Mouse (Mus musculus) heart, embryonic 14.5 days (tissue): Measurements from ENCODE around the gene Hoxb2. TPM values are rescaled to one million over a fixed set of nuclear protein-coding genes. Genes with fewer than 3 reads are reported as not detected.
A peak's percentile ranks its signal among the peaks of the same experiment; 100 is the strongest.

Source experiments
- ATAC-seq: fragments of 200-750 bp; cut with Nextera tagmentation; 2 replicates; pipeline ENCODE4 v1.8.0; 2017; ENCODE audit warnings: low read depth, moderate TSS enrichment; ENCODE audit not compliant: insufficient number of reproducible peaks, insufficient read depth, low FRiP score
- H3K27ac ChIP-seq, 2 experiments: fragments of 200-500 bp in 1 of 2; fragments of 300-500 bp in 1 of 2; sonication (generic) in 1 of 2; replicated peaks in 1 of 2; 2 replicates each; pipeline ENCODE4 v1.5.1; 2012 to 2014; ENCODE audit warnings: low read depth in 2 of 2, low read length in 2 of 2, control low read depth in 1 of 2, mild to moderate bottlenecking in 1 of 2, mixed read lengths in 1 of 2; ENCODE audit not compliant: control insufficient read depth in 1 of 2, insufficient read depth in 1 of 2
- H3K27me3 ChIP-seq: fragments of 300-500 bp; sonication (generic); 2 replicates; pipeline ENCODE4 v1.6.1; 2014; ENCODE audit warnings: mild to moderate bottlenecking, low read length, control low read depth; ENCODE audit not compliant: control insufficient read depth, insufficient read depth
- H3K36me3 ChIP-seq: fragments of 300-500 bp; sonication (generic); 2 replicates; pipeline ENCODE4 v1.6.1; 2014; ENCODE audit warnings: mild to moderate bottlenecking, control low read depth, low read length, mixed read lengths; ENCODE audit not compliant: control insufficient read depth, insufficient read depth
- H3K4me1 ChIP-seq, 2 experiments: fragments of 200-500 bp in 1 of 2; fragments of 300-500 bp in 1 of 2; sonication (generic) in 1 of 2; 2 replicates each; pipeline ENCODE4 v1.6.1; 2012 to 2014; ENCODE audit warnings: low read length in 2 of 2, control low read depth in 1 of 2, mixed read lengths in 1 of 2; ENCODE audit not compliant: control insufficient read depth in 2 of 2, insufficient read depth in 2 of 2
- H3K4me2 ChIP-seq: fragments of 300-500 bp; sonication (generic); 2 replicates; pipeline ENCODE4 v1.6.1; 2014; ENCODE audit warnings: mild to moderate bottlenecking, low read length
- H3K4me3 ChIP-seq, 2 experiments: fragments of 200-500 bp in 1 of 2; fragments of 300-500 bp in 1 of 2; sonication (generic) in 1 of 2; 2 replicates each; pipeline ENCODE4 v1.5.1; 2012 to 2014; ENCODE audit warnings: low read length in 2 of 2, mild to moderate bottlenecking in 2 of 2, control low read depth in 1 of 2, low read depth in 1 of 2, moderate library complexity in 1 of 2; ENCODE audit not compliant: control insufficient read depth in 1 of 2, insufficient read depth in 1 of 2
- H3K9ac ChIP-seq: fragments of 300-500 bp; sonication (generic); 2 replicates; pipeline ENCODE4 v1.6.1; 2014; ENCODE audit warnings: mild to moderate bottlenecking, low read length
- H3K9me3 ChIP-seq: fragments of 300-500 bp; sonication (generic); 2 replicates; pipeline ENCODE4 v1.6.1; 2016; ENCODE audit warnings: low read length, control low read depth; ENCODE audit not compliant: control insufficient read depth
- WGBS: fragments of 180-500 bp; shearing (Covaris S2); extraction: QIAGEN DNeasy Blood & Tissue Kit; methylation state at CpG from one replicate; pipeline ENCODE4 v1.1.7; 2014; 5-methylcytosine and 5-hydroxymethylcytosine counted together
- polyA plus RNA-seq: library from polyadenylated mRNA; unstranded; fragments of >200 nt; fragmentation: Nextera tagmentation; extraction: Ambion mirVana; gene quantifications from 2 replicates; pipeline ENCODE4 v1.2.1, GENCODE M21; 2014

Gene Hoxb2
- polyA plus RNA-seq, 1 experiment from 2014 or later: 2.9 TPM

DNA sequence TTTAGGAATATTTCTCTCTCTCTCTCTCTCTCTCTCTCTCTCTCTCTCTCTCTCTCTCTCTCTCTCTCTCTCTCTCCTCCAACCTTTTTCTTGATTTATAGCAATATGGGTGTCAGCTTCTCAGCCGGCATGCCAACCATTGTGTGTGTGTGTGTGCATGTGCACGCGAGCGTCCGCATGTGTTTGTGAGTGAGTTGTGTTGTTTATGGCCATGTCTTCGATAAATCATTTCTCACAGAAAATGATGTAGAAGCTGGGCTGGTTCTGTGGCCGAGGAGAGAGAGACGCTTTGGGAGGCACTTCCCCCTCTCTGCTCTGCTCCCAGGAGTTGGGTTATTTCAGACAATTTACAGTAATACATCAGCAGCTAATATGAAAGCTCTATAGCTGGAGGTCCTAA is 21.7 kb upstream of the Hoxb2 start:
- H3K27me3 ChIP-seq: peaks cover 99% of the 10 kb centered on the region
- WGBS: 13% methylated on average over 8 of the region's 8 CpGs
- H3K4me3 ChIP-seq: no peak overlapping the region
- H3K27ac ChIP-seq: no peak overlapping the region
- no peaks in the 10 kb centered on the region for H3K36me3 ChIP-seq
- H3K4me1 ChIP-seq: peaks cover 0 to 3% of the 10 kb centered on the region in 2 experiments; a peak in 1 of 4 replicates
- H3K9me3 ChIP-seq: no peaks in the 10 kb centered on the region
- no peak overlapping the region for H3K9ac ChIP-seq
- ATAC-seq: no peak
- H3K4me2 ChIP-seq: no peak overlapping the region

DNA sequence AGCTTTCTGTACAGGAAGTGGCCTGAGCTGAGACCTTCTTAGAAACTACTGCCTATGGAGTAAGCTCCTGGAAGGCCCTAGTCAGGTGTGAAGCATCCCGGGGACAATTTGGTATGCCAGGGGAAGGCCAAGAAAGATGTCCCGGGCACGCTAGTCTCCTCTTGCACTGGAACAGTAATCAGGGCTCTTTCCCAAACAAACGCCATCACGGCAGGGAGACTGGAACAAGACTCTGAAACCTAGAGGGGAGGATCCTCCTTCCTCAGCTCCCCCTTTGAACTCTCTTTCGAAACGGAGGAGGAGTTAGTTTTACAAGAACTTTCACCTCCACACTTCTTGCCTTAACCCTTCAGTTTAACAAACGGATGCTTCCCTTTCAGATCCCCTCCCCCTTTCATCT is 18.2 kb upstream of the Hoxb2 start:
- Histone ChIP-seq H3K9me3 (no peaks in the 10 kb centered on the region), H3K36me3 (no peaks in the 10 kb centered on the region), H3K4me2 (peak overlapping the region; percentile 49; the same call in 1 of the 2 replicates), H3K4me3 (no peak overlapping the region), H3K4me1 (peaks cover 0 to 3% of the 10 kb centered on the region in 2 experiments; a peak in 1 of 4 replicates), H3K27ac (no peak overlapping the region), H3K9ac (no peak overlapping the region), H3K27me3 (peaks cover 100% of the 10 kb centered on the region)
- ATAC-seq: no peak
- 4% methylated on average over 8 of the region's 8 CpGs for WGBS

DNA sequence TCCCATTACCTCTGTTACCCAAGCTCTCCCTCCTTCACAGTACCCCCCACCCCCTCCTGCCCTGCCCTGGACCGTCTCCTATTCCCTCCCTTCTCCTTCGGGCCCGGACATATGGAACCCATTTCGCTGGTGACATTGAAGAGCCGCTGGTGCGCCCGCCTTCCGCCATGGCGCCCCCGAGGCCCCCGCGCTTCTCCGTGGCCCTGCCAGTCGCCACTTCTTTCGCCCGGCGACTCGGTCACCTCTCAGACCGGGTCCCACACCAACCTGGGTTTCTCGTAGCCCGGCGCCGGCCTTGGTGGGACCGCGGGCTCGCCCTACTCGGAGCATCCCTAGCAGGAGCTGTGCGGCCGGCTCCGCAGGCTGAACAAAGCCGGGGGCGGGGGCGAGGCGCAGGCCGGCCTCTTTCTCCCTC is 17.7 kb upstream of the Hoxb2 start:
- peaks cover 100% of the 10 kb centered on the region for H3K27me3 ChIP-seq
- no peaks in the 10 kb centered on the region for H3K9me3 ChIP-seq
- 2% methylated on average over 35 of the region's 35 CpGs for WGBS
- peak overlapping the region; percentile 49 for H3K4me2 ChIP-seq
- no peaks in the 10 kb centered on the region for H3K36me3 ChIP-seq
- no peak for ATAC-seq
- H3K9ac ChIP-seq: peak overlapping the region; percentile 42
- H3K4me3 ChIP-seq: peak overlapping the region; percentile 30 to 33
- H3K27ac ChIP-seq: no peak overlapping the region
- H3K4me1 ChIP-seq: peaks cover 0 to 3% of the 10 kb centered on the region in 2 experiments; a peak in 1 of 4 replicates

DNA sequence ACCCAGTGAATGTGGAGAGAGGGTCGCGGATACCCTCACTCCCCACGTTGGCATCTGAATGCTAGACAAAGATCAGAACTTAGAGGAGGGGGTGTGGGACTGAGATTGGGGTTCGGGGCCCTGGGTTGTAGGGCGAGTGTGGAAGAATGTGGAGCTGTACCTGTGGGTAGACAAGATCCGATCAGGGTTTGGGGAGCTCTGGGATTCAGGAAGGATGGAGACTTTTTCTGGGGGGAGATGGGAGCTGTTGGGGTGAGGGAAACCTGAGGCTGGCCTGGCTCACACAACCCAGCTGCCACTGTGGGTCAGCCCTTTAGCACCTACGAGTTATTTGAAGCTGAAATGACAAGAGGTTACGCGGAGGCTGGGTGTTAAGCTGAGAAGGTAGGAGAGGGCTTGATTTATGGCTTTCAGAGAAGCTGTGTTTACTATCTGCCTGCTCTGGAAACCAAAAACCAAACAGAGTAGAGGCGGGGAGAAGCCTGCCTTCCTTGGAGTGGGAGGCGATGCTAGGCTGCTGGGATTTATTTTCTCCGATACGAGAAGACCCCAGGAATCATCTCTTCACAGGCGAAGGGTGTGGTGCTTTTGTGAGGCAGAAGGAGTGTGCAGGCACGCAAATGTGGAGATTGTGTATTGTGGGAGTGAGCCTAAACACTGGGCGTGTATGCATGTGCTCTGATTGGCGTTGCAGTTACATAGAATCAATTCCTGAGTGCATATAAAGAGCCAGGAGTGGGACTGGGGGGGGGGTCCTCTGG is 16.9 kb upstream of the Hoxb2 start:
- Histone ChIP-seq H3K27me3 (peaks cover 100% of the 10 kb centered on the region), H3K9ac (peak overlapping the region; percentile 42; the same call in 1 of the 2 replicates), H3K36me3 (no peaks in the 10 kb centered on the region), H3K4me3 (peak overlapping the region; percentile 30 to 33), H3K9me3 (no peaks in the 10 kb centered on the region), H3K4me2 (peak overlapping the region; percentile 49), H3K4me1 (peaks cover 0 to 3% of the 10 kb centered on the region in 2 experiments; a peak in 1 of 4 replicates), H3K27ac (no peak overlapping the region)
- ATAC-seq: no peak
- WGBS: 11% methylated on average over 17 of the region's 17 CpGs

DNA sequence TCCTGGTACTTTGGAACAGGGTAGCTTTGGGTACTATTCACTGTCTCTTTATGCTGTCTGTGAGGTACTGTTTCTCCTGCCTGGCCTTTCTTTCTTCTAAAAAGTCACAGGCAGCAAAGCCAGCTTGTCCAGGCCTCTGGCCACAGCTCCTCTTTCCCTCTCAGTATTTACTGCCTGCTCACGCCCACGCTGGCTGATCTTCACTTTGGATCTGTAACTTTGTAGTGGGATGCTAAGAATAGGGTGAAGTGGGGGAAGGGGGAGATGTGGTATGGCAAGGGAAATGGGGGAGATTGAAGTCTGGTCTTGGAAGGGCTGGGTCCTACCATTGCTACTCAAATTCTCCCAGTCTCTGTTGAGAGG is 16.3 kb upstream of the Hoxb2 start:
- peaks cover 0 to 3% of the 10 kb centered on the region in 2 experiments; a peak in 1 of 4 replicates for H3K4me1 ChIP-seq
- no peaks in the 10 kb centered on the region for H3K36me3 ChIP-seq
- ATAC-seq: no peak
- H3K4me2 ChIP-seq: no peak overlapping the region
- peaks cover 100% of the 10 kb centered on the region for H3K27me3 ChIP-seq
- H3K4me3 ChIP-seq: no peak overlapping the region
- H3K9me3 ChIP-seq: no peaks in the 10 kb centered on the region
- H3K27ac ChIP-seq: no peak overlapping the region
- no peak overlapping the region for H3K9ac ChIP-seq
- WGBS: 13% methylated on average over 2 of the region's 2 CpGs

DNA sequence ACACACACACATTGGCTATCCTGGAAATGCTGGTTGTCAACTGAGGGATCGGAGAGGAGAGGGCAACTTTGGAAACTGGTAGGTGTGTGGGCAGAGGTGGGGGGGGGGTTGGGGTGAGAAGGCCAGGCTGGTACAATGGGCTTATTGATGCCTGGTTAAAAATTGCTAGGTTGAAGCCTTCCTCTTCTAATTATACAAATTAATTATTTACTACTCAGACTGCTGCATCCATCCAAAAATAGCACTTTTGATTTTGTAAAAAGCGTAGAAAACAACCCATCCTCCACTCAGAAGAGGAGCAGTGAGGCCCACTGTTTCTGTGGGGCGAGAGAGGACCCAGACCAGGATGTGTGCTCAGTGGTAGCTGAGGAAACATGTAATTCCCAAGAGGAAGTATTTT is 15.3 kb upstream of the Hoxb2 start:
- no peak overlapping the region for H3K4me3 ChIP-seq
- 51% methylated on average over 3 of the region's 3 CpGs for WGBS
- peaks cover 100% of the 10 kb centered on the region for H3K27me3 ChIP-seq
- no peaks in the 10 kb centered on the region for H3K36me3 ChIP-seq
- peaks cover 0 to 3% of the 10 kb centered on the region in 2 experiments; a peak in 1 of 4 replicates for H3K4me1 ChIP-seq
- no peak overlapping the region for H3K4me2 ChIP-seq
- H3K27ac ChIP-seq: no peak overlapping the region
- ATAC-seq: no peak
- H3K9ac ChIP-seq: no peak overlapping the region
- H3K9me3 ChIP-seq: no peaks in the 10 kb centered on the region

DNA sequence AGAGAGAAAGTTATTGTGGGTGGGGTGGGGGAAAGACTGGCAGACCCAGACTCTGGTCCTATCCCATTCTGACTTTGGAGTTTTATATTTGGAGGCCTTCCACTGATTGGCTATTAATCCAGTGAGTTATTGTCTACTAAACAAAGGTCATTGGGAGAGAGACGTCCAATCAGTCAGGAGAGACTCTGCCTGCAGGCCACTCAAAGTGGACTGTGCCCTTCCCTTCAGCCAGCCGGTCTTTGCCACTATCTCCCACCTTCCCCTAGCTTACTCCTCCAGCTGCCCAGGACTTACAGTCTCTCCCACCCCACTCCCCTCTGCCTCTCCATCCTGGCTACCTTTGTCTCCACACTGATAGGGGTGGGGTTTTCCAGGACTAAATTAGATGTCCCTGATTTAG is 13.7 kb upstream of the Hoxb2 start:
- Histone ChIP-seq H3K4me3 (no peak overlapping the region), H3K9me3 (no peaks in the 10 kb centered on the region), H3K27me3 (peaks cover 99% of the 10 kb centered on the region), H3K27ac (no peak overlapping the region), H3K36me3 (no peaks in the 10 kb centered on the region), H3K4me1 (peaks cover 0 to 3% of the 10 kb centered on the region in 2 experiments; a peak in 2 of 4 replicates), H3K9ac (no peak overlapping the region), H3K4me2 (no peak overlapping the region)
- no peak for ATAC-seq
- 28% methylated on average over 2 of the region's 2 CpGs for WGBS
